ENCODE assay signal across 8 mouse cellular contexts in the genomic region with DNA sequence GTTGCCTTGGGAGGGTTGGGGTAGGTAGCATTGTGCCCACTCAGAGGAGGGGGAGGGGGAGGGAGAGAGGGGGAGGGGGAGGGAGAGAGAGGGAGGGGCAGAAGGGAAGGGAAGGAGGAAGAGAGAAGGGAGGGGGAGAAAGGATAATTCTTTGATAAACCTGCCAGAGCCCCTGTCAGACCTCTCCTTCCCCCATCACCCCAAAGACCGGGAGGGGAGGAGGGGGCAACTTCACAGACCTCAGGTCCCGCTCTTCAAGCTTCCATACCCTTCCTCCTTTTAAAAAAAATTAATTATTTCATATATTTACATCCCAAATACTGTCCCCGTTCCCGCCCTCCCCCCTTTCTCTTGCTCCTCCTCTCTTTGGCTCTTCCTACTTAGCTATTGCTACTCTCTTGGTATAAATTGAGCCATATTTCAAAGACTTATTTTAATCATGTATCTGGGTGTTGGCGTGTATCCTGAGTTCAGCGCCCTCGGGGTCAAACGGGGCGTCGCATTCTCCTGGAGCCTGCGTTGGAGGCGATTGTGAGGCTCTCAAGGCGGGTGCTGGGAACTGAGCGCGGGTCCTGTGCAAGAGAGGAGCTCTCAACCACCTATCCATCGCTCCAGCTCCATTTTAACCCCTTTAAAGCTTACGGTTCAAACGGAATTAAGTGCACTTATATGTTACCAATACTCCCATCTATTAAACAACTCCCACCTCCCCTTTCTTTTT. TPM values are rescaled to one million over a fixed set of nuclear protein-coding genes. Genes with fewer than 3 reads are reported as not detected.
A peak's percentile ranks its signal among the peaks of the same experiment; 100 is the strongest.
DNase-seq lines count a peak whose midpoint lies in the region; ATAC-seq and TF ChIP-seq lines count a peak whose summit lies in the region.

No protein-coding gene starts in this region.

- intact Hi-C loops in left cerebral cortex, postnatal 4 days (cut with DNase I): no loop called here

- H3K4me1 ChIP-seq in lung, embryonic 14.5 days (ENCODE audit: insufficient read depth): peaks cover under 1% of the 10 kb centered on the region; the same call in 1 of the 2 replicates
- H3K4me1 ChIP-seq in embryonic facial prominence, embryonic 12.5 days: peaks cover 10% of the 10 kb centered on the region; the same call in 1 of the 2 replicates
- H3K4me1 ChIP-seq in intestine, postnatal 0 days (replicated peaks; ENCODE audit: control insufficient read depth, insufficient read depth, low read length): no peaks in the 10 kb centered on the region
- H3K4me1 ChIP-seq in olfactory bulb, adult 2 months (ENCODE audit: control insufficient read depth, insufficient read depth, low read length): no peaks in the 10 kb centered on the region; the same call in 1 of the 2 replicates

- 63% methylated on average over 18 of the region's 18 CpGs for WGBS in lung, embryonic 14.5 days
- 71% methylated on average over 18 of the region's 18 CpGs for WGBS in embryonic facial prominence, embryonic 12.5 days
- WGBS in intestine, postnatal 0 days: 80% methylated on average over 18 of the region's 18 CpGs
- WGBS in olfactory bulb, adult 2 months: 80% methylated on average over 18 of the region's 18 CpGs

- H3K9me3 ChIP-seq in lung, embryonic 14.5 days (ENCODE audit: low read depth, low read length): no peaks in the 10 kb centered on the region
- H3K9me3 ChIP-seq in embryonic facial prominence, embryonic 12.5 days: no peaks in the 10 kb centered on the region
- H3K9me3 ChIP-seq in intestine, postnatal 0 days (ENCODE audit: control insufficient read depth): no peaks in the 10 kb centered on the region

- H3K9ac ChIP-seq in lung, embryonic 14.5 days: peak overlapping the region; percentile 52
- H3K9ac ChIP-seq in embryonic facial prominence, embryonic 12.5 days: peak overlapping the region; percentile 52
- H3K9ac ChIP-seq in intestine, postnatal 0 days (ENCODE audit: low read depth, low read length): peak overlapping the region; percentile 58; the same call in 1 of the 2 replicates

- no peak for TF ChIP-seq POLR2A in olfactory bulb, adult 2 months (IDR thresholded peaks at IDR 0.05; ENCODE audit: insufficient read depth, low read depth, low read length)

- H3K4me2 ChIP-seq in lung, embryonic 14.5 days: peak overlapping the region; percentile 53
- peak overlapping the region; percentile 47 for H3K4me2 ChIP-seq in embryonic facial prominence, embryonic 12.5 days (replicated peaks)
- peak overlapping the region; percentile 60 for H3K4me2 ChIP-seq in intestine, postnatal 0 days (replicated peaks; ENCODE audit: low read depth)

- ATAC-seq in lung, embryonic 14.5 days (ENCODE audit: insufficient read depth): peak; percentile 6; the same call in 1 of the 2 replicates
- no peak for ATAC-seq in embryonic facial prominence, embryonic 12.5 days (ENCODE audit: insufficient number of reproducible peaks, insufficient read depth, low FRiP score, low TSS enrichment)
- ATAC-seq in intestine, postnatal 0 days: no peak

- no peaks in the 10 kb centered on the region for H3K36me3 ChIP-seq in lung, embryonic 14.5 days (ENCODE audit: insufficient read depth)
- H3K36me3 ChIP-seq in embryonic facial prominence, embryonic 12.5 days: no peaks in the 10 kb centered on the region
- no peaks in the 10 kb centered on the region for H3K36me3 ChIP-seq in intestine, postnatal 0 days (ENCODE audit: control insufficient read depth, insufficient read depth)

- peak; percentile 27 for DNase-seq in lung, embryonic 14.5 days
- no peak for DNase-seq in lung, postnatal 14 days
- no peak for DNase-seq in frontal cortex, postnatal 25 days (ENCODE audit: low spot score in 2 of 2)
- DNase-seq in left cerebral cortex, postnatal 4 days: no peak
- DNase-seq in adrenal gland, postnatal 4 days (ENCODE audit: low spot score in 2 of 2): no peak

- H3K27ac ChIP-seq in lung, embryonic 14.5 days (ENCODE audit: low read depth): peak overlapping the region; percentile 81
- H3K27ac ChIP-seq in embryonic facial prominence, embryonic 12.5 days: peak overlapping the region; percentile 88
- peak overlapping the region; percentile 73 for H3K27ac ChIP-seq in intestine, postnatal 0 days (ENCODE audit: low read depth, low read length)
- H3K27ac ChIP-seq in olfactory bulb, adult 2 months (ENCODE audit: insufficient read depth, low read depth, low read length): peak overlapping the region; percentile 94

- no peaks in the 10 kb centered on the region for H3K27me3 ChIP-seq in lung, embryonic 14.5 days (ENCODE audit: insufficient read depth, low read length)
- H3K27me3 ChIP-seq in embryonic facial prominence, embryonic 12.5 days: no peaks in the 10 kb centered on the region
- no peaks in the 10 kb centered on the region for H3K27me3 ChIP-seq in intestine, postnatal 0 days (replicated peaks; ENCODE audit: control insufficient read depth, insufficient read depth, low read length)

- TF ChIP-seq CTCF in lung, embryonic 14.5 days (IDR thresholded peaks at IDR 0.05; ENCODE audit: low read depth): no peak
- TF ChIP-seq CTCF in intestine, postnatal 0 days (IDR thresholded peaks at IDR 0.05; ENCODE audit: low read depth): no peak
- TF ChIP-seq CTCF in olfactory bulb, adult 2 months (IDR thresholded peaks at IDR 0.05; ENCODE audit: insufficient read depth, low read depth, low read length): no peak

- H3K4me3 ChIP-seq in lung, embryonic 14.5 days (ENCODE audit: low read depth, low read length): peak overlapping the region; percentile 39
- H3K4me3 ChIP-seq in embryonic facial prominence, embryonic 12.5 days: peak overlapping the region; percentile 48
- H3K4me3 ChIP-seq in intestine, postnatal 0 days (ENCODE audit: low read depth, low read length): peak overlapping the region; percentile 46
- H3K4me3 ChIP-seq in olfactory bulb, adult 2 months (ENCODE audit: insufficient read depth, low read depth, low read length): peak overlapping the region; percentile 55

RNA-seq across cellular contexts. Expression of a gene that starts 34.8 kb away (rescaled TPM):
- 9.3 and 20.5 TPM in 2 replicates for polyA plus RNA-seq in lung, embryonic 14.5 days (2014; fragmentation: Nextera tagmentation; extraction: Ambion mirVana)
- polyA plus RNA-seq in embryonic facial prominence, embryonic 12.5 days (2016; fragmentation: Nextera tagmentation; extraction: Ambion mirVana): 8.5 and 13.1 TPM in 2 replicates
- 4.6 and 4.9 TPM in 2 replicates for polyA plus RNA-seq in intestine, postnatal 0 days (2015; fragmentation: Nextera tagmentation; extraction: Ambion mirVana)
- polyA plus RNA-seq in olfactory bulb, adult 2 months (2012; ENCODE audit: insufficient read depth, insufficient read length, low replicate concordance, missing spikeins): not detected in 2 replicates
- 1 to 10 TPM; 6.4 to 7.8 TPM for total RNA-seq in left cerebral cortex, postnatal 4 days (2021)
- total RNA-seq in adrenal gland, postnatal 4 days (2021): 10 to 100 TPM in 1 of 2 experiments, 1 to 10 TPM in 1; 9.6 to 12.8 TPM

RNA-seq across cellular contexts. Expression of a gene that starts 45.5 kb away (rescaled TPM):
- 2,008 and 2,115 TPM in 2 replicates for polyA plus RNA-seq in lung, embryonic 14.5 days (2014; fragmentation: Nextera tagmentation; extraction: Ambion mirVana)
- 1,535 and 1,770 TPM in 2 replicates for polyA plus RNA-seq in embryonic facial prominence, embryonic 12.5 days (2016; fragmentation: Nextera tagmentation; extraction: Ambion mirVana)
- polyA plus RNA-seq in intestine, postnatal 0 days (2015; fragmentation: Nextera tagmentation; extraction: Ambion mirVana): 516 and 565 TPM in 2 replicates
- 501 TPM in 1 of 2 replicates, not detected in the other for polyA plus RNA-seq in olfactory bulb, adult 2 months (2012; ENCODE audit: insufficient read depth, insufficient read length, low replicate concordance, missing spikeins)
- total RNA-seq in left cerebral cortex, postnatal 4 days (2021): 100 to 1,000 TPM; 291 to 345 TPM
- 100 to 1,000 TPM; 314 to 324 TPM for total RNA-seq in adrenal gland, postnatal 4 days (2021)

RNA-seq across cellular contexts. Expression of a gene that starts 45.6 kb away (rescaled TPM):
- polyA plus RNA-seq in lung, embryonic 14.5 days (2014; fragmentation: Nextera tagmentation; extraction: Ambion mirVana): 48.7 and 49.7 TPM in 2 replicates
- polyA plus RNA-seq in embryonic facial prominence, embryonic 12.5 days (2016; fragmentation: Nextera tagmentation; extraction: Ambion mirVana): 58.3 and 63.9 TPM in 2 replicates
- polyA plus RNA-seq in intestine, postnatal 0 days (2015; fragmentation: Nextera tagmentation; extraction: Ambion mirVana): 16.9 and 17.5 TPM in 2 replicates
- polyA plus RNA-seq in olfactory bulb, adult 2 months (2012; ENCODE audit: insufficient read depth, insufficient read length, low replicate concordance, missing spikeins): not detected in 2 replicates
- total RNA-seq in left cerebral cortex, postnatal 4 days (2021): 10 to 100 TPM; 53.5 to 61.5 TPM
- 10 to 100 TPM; 38.9 to 39.9 TPM for total RNA-seq in adrenal gland, postnatal 4 days (2021)

Comparison
In these comparisons a context has a peak if more than half of its experiments do, and no peak if none do; other contexts are left out.
1. RNA of a gene that starts 45.6 kb away (polyA plus RNA-seq): 58.3 to 63.9 TPM in embryonic facial prominence, embryonic 12.5 days, 48.7 to 49.7 TPM in lung, embryonic 14.5 days and 16.9 to 17.5 TPM in intestine, postnatal 0 days; not detected in olfactory bulb, adult 2 months; every median in the first group is over 10 times any median in the second.
2. Peak in every context shown above with its lines, with median percentiles within 50 percentile points of each other: H3K27ac ChIP-seq, H3K4me2 ChIP-seq, H3K4me3 ChIP-seq and H3K9ac ChIP-seq.